Mouse (Mus musculus): ENCODE measurements around the gene Taf5l. TPM values are rescaled to one million over a fixed set of nuclear protein-coding genes. Genes with fewer than 3 reads are reported as not detected.
"Not testable (repeated sequence)": the region's sequence is repeated elsewhere in the genome, so short reads cannot be mapped to it uniquely, and the experiment has no call there.

The Taf5l gene
- total RNA-seq, 1 experiment from 2014 or later, result 25.4 TPM

GRCm38 (mm10) chr8:123960556-123960955, 60.6 kb downstream of the Taf5l start:
- not testable (repeated sequence) for DNase-seq

GRCm38 (mm10) chr8:123960056-123960455, 61.1 kb downstream of the Taf5l start:
- DNase-seq, result peak; percentile 65

GRCm38 (mm10) chr8:123959473-123959872, 61.7 kb downstream of the Taf5l start:
- no peak for DNase-seq

GRCm38 (mm10) chr8:123958130-123958529, 63.1 kb downstream of the Taf5l start:
- DNase-seq, result no peak

- no peak for DNase-seq
Observed at GRCm38 (mm10) chr8:123954246-123954645, 67.0 kb downstream of the Taf5l start.

- DNase-seq, result no peak
Observed at GRCm38 (mm10) chr8:123953686-123954085, 67.5 kb downstream of the Taf5l start.

- DNase-seq, result peak; percentile 75
Observed at GRCm38 (mm10) chr8:123950077-123950802, 71.0 kb downstream of the Taf5l start.

- no peak for DNase-seq
Observed at GRCm38 (mm10) chr8:123949686-123949986, 71.6 kb downstream of the Taf5l start.

GRCm38 (mm10) chr8:123948942-123949685, 72.1 kb downstream of the Taf5l start, which contains the start of gene Nup133:
Gene Nup133 (minus strand): TSS chr8:123949265.
- DNase-seq, result peak; percentile 100

Small RNA genes lying within 50 kb of the gene (microRNA-seq; reads per million reads assigned to microRNA genes)
- 0 reads per million in 2 experiments for gene Mir1967

Other genes with a start within 250 kb of the Taf5l start
- 18.9 and 20.0 TPM in 2 replicates for gene Rab4a, start 215.4 kb downstream of the Taf5l start, total RNA-seq (2021)
- gene Ccsap, start 161.2 kb downstream of the Taf5l start, total RNA-seq (2021), result 3.8 and 4.1 TPM in 2 replicates
- 1.4 and 1.5 TPM in 2 replicates for gene Acta1, start 126.6 kb downstream of the Taf5l start, total RNA-seq (2021)
- gene Nup133, start 72.1 kb downstream of the Taf5l start, total RNA-seq (2021), result 15.3 and 16.5 TPM in 2 replicates
- gene Abcb10, start 38.3 kb downstream of the Taf5l start, total RNA-seq (2021), result 19.4 and 19.6 TPM in 2 replicates
- gene Urb2, start 111 bp upstream of the Taf5l start, total RNA-seq (2021), result 12.5 and 13.7 TPM in 2 replicates
- 45.4 and 57.5 TPM in 2 replicates for gene Galnt2, start 210.0 kb upstream of the Taf5l start, total RNA-seq (2021)